Mouse (Mus musculus) 3134 (cell line): Measurements from ENCODE around the gene Lingo4.

Experiments used
- DNase-seq: peaks from one replicate; pipeline ENCODE4 v3.0.0-alpha.2; 2011; ENCODE audit warnings: low spot score; ENCODE audit not compliant: insufficient read length; ENCODE audit errors: extremely low read depth

Gene Lingo4

GRCm38 (mm10) chr3:94386671-94387070 is 11.6 kb upstream of the Lingo4 start:
- DNase-seq = no peak

DNA sequence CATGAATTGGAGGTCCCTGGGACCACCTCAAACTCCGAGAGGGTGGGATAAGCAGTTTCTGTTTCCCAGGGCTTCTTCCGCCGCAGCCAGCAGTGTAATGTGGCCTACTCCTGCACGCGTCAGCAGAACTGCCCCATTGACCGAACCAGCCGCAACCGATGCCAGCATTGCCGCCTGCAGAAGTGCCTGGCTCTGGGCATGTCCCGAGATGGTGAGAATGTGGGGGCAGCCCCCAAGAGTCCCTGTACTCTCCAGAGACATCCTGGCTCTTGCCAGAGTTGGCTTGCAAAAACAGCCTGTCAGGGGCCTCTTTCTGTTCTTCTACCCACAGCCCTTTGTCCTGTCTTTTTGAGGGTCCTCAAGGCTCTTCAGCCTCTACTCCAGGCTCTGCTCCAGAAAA is 10.9 kb upstream of the Lingo4 start:
- DNase-seq = no peak

GRCm38 (mm10) chr3:94388047-94388446 is 10.3 kb upstream of the Lingo4 start:
- DNase-seq = no peak

DNA sequence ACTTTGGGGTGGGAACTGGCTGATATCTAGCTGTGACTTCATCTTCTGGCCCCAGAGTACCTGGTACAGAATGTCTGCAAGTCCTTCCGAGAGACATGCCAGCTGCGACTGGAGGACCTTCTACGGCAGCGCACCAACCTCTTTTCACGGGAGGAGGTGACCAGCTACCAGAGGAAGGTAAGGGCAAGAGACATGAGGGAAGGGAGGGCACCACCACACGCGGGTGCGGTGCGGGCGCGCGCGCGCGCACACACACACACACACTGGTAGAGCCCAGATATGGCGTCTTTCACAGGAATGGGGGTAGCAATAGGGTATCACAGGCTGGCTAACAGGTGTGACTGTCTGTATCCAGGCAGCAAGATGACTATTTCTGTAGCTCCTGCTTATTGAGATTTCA is 8.9 kb upstream of the Lingo4 start:
- no peak for DNase-seq

DNA sequence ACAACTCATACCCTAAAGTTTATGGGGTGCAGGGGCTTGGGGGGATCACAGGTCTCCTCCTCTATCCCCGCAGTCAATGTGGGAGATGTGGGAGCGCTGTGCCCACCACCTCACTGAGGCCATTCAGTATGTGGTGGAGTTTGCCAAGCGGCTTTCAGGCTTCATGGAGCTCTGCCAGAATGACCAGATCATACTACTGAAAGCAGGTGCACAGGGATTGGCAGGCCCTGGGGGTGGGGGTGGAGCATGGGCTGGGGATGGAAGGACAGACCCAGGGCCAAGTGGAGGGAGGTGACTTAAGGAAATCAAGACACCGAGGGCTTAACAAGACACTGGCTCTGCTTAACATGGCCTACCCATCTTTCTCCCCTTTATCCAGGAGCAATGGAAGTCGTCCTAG is 7.3 kb upstream of the Lingo4 start:
- DNase-seq = no peak

DNA sequence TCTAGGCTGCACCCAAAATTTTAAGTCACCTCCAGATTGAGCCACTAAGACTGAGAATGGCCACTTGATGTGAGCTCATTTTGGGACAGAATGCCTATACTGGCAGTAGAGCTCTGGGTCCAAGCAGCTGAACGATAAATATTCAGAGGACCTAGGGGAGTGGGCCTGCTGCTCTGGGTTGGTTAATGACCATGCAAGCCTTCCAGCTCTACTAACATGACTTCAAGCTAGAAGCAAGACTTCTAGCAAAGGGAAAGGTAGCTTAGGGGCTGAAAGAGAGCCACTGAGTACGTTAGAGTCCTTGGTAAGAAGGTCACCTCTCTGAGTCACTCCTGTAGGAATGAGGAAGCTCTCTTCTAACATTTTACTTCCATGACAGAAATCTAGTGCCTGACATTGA is 6.2 kb upstream of the Lingo4 start:
- DNase-seq = no peak

GRCm38 (mm10) chr3:94393049-94393448 is 5.3 kb upstream of the Lingo4 start:
- DNase-seq = no peak

DNA sequence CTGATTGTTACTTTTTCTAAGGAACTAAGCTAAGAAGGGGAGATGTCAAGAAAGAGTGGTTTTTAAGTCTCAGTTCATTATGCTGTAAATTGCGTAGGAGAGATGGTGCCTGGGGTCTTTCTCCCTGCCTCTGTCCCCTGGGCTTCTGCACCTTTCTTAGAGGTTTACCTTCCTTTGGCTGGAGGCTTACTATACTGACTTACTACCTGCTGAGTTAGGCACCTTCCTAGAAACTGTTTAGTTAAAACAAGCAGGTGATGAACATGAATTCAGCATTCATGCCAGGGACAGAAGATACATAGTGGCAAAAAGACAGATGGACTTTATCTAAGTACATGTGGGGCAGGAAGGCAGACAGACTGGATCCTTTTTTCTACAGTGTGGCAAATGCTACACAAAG is 2.0 kb upstream of the Lingo4 start:
- DNase-seq = no peak

DNA sequence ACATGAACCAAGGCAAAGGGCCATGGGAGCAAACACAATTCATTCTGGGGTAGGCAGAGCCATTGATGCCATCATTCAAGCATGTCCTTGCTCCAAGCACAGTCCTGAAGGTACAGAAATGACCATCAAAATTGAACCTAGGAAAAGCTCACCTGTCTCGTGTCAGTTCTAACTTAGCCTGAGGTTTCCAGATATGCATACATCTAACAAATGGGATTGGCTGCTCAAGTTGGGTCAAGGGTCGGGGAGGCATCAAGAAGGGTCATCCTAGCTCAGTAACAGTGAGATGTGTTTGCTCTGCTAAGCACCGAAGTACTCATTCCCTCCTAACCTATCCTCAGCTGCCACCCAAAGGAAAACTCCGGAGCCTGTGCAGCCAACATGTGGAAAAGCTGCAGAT is 1.5 kb upstream of the Lingo4 start:
- no peak for DNase-seq

- DNase-seq = no peak
These were observed 695 bp downstream of the Lingo4 start for GRCm38 (mm10) chr3:94398943-94399481.

DNA sequence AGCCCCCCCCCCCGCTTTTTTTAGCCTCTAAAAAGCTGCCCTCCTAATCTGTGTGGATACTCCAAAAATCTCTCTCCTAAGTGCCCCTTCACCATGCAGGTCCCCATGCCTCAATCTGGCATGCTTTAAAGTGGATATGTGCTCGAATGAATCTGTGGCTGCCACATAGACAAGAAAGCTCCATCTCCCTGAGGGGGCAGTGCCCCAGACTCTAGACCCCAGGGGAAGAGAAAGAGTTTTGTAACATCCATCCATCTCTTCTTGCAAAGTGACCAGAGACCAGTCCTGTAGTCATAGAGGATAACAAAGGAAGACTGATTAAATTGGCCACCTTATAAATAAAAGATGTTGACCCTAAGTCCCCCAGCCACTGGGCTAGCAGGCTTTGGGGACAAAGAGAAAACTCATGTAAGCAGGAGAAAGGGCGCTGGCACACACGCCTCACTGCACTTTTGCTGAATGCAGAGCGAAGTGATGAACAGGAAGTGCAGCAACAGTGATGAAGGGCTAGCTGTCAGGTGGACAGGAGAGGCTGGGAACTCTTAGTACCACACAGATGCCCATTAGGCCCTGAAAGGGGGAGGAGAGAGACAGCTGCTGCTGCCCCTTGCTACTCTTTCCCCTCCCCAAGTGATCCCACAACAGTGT is 1.5 kb downstream of the Lingo4 start:
- no peak for DNase-seq

DNA sequence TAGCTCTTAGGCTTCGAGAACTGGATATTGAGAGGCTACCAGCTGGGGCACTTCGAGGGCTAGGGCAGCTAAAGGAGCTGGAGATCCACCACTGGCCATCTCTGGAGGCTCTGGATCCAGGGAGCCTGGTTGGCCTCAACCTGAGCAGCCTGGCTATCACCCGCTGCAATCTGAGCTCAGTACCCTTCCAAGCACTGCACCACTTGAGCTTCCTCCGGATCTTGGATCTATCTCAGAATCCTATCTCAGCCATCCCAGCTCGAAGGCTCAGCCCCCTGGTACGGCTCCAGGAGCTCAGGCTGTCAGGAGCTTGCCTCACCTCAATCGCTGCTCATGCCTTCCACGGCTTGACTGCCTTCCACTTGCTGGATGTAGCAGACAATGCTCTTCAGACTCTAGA is 4.1 kb downstream of the Lingo4 start:
- DNase-seq = no peak

DNA sequence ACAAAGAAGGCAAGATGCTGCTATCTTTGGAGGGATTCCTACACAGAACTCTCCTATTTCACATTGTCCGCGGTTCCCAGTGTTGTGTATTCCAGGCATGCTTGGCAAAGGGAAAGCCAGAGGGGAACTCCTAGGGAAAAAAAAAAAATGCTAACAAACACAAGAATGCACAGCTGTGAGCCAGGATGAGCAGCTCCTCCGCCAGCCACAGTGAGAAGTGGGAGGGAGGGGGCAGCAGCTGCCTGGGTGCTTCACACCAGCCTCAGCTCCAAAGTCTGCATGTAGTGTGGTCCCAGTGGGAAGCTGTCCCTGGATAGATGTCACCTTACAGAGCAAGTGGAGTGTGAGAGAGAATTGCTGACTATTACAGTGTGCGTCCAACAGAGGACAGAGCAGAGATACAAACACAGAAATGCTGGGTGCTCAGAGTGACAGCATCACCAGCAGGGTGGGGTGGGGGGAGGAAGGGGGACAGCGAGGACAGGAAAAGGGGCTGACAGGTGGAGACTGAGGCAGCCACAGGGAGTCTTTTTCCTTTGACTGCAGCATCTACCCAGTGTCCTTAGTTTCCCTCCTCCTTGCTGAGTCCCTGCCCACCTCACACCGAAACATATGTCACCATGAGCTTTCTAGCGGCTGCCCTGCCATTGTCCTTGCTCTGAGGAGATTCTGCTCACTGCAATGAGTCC is 6.2 kb downstream of the Lingo4 start:
- no peak for DNase-seq

DNA sequence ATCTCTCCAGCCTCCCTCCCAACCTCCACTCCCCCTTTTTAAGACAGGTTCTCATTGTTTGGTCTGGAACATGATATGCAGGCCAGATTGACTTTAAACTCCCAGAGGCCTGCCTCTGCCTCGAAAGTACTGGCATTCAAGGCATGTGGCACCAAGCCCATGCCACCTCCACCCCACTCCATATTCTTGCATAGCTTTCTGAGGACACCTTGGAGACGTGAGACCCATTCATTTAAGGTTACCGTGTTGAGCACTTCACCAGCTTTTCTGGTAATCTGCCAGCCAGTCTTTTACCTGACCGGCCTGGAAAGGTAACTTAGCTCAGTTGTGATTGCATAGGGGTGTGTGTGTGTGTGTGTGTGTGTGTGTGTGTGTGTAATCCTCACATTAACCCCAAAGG is 7.2 kb downstream of the Lingo4 start:
- DNase-seq = no peak

- no peak for DNase-seq
These were observed 14.2 kb downstream of the Lingo4 start for GRCm38 (mm10) chr3:94412530-94412929.

DNA sequence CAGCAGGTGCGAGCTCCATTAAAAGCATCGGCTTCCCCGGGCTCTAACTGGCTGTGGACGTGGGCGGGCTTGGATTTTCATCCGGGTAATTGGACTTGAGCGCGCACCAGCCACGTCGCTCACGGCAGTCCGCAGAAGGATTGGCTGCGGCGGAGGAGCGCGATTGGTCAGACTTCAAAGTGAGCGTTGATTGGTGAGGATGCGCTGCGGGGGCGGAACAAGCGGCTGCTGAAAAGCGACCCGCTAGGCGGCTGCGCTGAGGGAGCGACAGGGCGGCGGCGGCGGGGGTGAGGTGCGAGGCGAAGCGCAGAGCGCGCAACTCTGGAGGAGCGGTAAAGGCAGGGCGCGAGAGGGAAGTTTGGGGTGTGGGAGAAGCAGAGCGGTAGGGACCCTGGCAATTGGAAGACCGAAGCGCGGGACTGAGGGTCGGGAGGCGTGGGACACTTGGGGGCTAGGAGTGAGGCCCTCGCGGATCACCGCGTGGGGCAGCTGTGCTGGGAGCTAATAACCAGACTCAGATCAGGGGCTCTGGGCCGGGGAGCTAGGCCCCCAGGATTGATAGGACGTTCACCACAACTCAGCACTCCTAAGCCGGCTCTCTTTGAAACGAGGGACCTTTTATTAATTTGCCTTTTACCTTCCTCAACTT is 14.8 kb downstream of the Lingo4 start, which contains the start of gene Tdrkh:
Gene Tdrkh, plus strand, starts transcription at position 243 of the 649 bp plus-strand sequence.
- DNase-seq = no peak

DNA sequence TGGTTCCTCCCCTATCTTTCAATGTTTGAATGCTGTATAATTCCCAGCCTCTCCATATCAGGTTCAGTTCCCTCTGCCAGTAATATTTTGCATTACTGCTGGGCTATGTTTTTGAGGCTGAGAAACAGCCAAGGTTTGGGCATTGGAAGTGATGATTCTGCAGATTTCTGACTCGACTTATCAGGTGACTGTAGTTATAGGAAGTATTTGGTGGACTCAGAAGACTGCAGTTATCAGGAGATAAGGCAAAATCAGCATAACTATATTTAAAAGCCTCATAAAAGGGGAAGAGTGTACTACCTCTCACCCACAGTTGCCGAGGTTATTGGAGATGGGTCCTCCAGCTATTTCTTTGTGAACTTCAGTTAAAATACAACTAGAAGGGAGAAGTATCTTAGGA is 32.7 kb downstream of the Lingo4 start:
- DNase-seq = no peak

DNA sequence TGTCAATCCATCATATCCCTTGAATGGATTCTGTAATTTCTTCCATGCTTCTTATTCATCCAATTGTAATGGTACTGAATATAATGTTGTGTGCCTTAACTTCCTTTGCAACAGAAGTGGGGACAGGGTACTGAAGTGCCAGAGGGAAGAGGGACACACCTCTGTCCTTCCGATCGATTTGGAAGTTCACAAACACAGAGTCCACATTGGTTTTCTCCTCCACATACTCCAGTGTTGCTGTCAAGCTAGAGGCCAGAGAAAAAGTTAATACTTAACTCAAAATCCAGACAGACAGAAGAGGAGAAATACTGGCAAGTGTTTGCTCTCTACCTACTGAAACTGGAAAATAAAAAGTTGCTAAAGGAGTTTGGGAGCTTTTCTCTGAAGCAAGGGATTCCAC is 36.0 kb downstream of the Lingo4 start:
- DNase-seq = no peak

DNA sequence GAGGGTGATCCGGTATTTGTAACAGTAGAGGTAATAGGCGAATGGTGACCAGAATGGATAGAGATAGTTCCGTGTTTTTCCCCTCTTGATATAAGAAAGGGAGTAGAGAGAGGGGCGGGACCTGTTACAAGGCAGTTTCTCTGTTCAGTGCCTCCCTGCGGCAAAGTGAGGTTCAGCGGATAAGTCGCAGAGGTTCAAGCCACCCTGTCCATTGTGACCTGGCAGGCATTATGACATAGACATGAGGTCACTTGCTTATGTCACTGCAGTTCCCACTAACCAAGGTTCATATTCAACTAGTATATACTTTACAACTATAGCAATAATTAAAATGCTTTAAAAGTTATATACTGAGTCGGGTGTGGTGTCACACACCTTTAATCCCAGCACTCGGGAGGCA is 38.1 kb downstream of the Lingo4 start:
- no peak for DNase-seq

GRCm38 (mm10) chr3:94441182-94441581 is 42.9 kb downstream of the Lingo4 start:
- no peak for DNase-seq

- DNase-seq = peak; percentile 95
These were observed 44.8 kb downstream of the Lingo4 start, which contains the start of gene Mrpl9 for GRCm38 (mm10) chr3:94442951-94443596. TSS of gene Mrpl9 (plus strand) at chr3:94443318.
